Mouse (Mus musculus): ENCODE results near the gene Nlrc5.

Gene Nlrc5

DNA sequence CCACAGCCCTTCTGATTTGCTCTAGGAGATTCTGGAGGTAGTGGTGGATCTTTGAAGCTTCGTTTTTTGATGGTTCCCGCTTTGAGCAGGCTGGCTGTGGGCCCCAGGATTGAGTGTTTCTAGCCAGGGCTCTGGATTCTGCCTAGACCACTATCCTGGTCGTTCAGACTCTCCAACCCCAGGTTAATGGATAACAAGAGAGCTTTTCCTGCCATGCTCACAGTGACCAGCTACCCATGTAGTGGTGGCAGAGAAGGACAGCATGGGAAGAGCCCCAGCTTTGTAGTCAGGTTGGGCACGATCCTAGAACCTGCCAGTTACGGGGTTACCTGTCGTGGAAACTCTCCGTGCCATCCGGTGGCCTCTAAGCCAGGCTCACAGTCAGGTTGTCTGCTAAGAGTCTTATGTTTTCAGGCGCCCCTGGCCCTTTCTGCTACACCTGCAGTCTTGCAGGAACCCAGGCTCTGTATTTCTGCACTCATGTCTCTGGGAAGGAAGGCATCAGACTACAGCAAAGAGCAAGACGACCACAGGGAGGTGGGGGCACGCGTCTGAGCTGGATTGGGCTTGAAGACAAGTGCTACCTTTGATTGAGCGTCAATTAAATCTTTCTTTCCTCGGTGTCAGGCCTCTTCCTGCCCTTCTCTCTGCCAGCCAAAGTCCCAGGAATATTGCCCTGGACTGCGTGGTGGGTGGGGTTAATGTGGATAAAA lies 132.4 kb downstream of the Nlrc5 start:
- DNase-seq (ENCODE audit: low read depth, low spot score) = no peak

DNA sequence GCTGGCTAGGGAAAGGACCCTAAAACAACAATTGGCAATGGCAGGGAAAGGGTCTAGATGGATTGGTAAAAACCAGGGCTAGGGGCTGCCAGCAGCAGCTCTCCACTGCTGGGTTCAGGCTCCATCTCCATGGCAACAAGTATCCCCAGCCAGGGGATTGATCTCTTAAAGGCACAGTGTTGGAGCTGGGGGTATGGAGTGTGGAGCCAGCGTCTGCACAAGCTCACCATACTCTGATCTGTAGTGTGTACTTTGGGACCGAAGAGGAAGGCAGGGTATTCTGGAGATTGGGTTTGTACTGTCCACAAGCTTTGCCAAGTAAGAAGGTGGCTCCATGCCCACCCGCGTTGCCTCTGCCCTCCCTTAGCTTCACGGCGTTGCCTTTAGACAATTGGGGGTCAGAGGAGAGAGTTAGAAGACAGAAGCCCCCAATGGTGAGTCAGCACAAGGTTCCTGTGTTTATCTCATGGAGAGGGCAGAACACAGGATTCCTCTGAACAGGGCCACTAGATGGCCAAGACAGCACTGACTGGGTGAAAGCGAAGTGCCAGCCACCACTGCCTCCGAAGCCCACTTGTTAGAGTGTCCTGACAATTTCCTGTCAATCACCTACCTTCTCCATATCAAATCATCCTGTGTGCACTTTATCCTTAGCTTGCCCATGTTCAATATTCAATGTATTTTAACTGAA lies 133.1 kb downstream of the Nlrc5 start:
- DNase-seq (ENCODE audit: low read depth, low spot score) = no peak

DNA sequence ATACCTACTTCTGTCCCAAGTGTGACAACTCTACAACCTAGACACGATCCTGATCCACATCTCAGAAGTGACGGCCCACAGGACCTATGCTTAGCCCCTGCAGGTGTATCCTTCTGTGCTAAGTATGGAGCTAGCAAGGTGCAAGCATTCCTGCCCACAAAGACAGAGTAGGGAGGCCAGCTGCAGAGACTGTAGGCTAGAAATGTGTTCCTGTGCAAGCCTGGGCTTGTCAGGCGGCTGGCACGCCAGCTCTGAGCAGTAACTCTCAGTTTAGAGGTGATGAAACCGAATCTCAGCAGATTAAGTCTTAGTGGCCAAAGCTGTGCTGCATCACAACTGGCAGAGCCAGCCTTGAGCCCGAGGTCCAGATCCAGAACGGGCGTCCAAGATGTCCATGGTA lies 133.9 kb downstream of the Nlrc5 start:
- no peak for DNase-seq (ENCODE audit: low read depth, low spot score)

DNA sequence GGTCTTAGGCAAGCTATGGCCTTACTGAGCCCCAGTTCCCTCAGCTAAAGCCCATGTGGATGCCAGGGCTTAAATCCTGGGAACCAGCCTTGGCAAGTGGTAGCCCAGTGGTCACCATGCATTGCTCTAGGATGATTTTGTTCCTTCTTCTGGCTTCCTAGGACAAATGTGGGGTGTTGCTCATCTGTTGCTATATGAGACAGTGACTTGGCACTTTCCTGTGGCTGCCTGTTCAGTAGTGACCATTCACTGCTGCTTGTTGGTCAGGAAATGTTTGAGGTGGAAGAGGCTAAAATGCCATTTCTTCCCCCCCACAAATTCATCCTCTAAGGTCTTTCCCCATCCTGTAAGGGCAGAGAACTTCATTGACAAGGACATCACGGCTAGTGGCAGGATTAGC lies 135.3 kb downstream of the Nlrc5 start:
- DNase-seq (ENCODE audit: low read depth, low spot score) = no peak

DNA sequence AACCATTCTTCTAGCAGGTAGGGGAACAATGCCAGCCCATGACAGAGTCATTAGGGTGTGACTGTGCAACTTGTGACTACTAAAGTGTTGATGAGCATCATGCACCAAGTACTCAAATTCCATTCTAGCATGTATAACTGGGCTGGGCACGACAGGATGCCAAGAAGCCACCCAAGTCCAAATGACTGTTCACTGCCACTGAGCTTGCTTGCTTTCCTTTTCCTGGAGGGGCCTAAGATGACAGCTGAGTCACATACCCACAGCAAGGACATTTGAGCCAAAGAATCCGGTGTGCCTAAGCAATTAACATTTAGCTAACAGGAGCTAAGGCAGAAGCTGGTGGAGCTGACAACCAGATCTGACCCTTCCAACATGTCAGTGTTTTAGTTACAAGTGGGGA lies 137.7 kb downstream of the Nlrc5 start:
- DNase-seq (ENCODE audit: low read depth, low spot score) = no peak

DNA sequence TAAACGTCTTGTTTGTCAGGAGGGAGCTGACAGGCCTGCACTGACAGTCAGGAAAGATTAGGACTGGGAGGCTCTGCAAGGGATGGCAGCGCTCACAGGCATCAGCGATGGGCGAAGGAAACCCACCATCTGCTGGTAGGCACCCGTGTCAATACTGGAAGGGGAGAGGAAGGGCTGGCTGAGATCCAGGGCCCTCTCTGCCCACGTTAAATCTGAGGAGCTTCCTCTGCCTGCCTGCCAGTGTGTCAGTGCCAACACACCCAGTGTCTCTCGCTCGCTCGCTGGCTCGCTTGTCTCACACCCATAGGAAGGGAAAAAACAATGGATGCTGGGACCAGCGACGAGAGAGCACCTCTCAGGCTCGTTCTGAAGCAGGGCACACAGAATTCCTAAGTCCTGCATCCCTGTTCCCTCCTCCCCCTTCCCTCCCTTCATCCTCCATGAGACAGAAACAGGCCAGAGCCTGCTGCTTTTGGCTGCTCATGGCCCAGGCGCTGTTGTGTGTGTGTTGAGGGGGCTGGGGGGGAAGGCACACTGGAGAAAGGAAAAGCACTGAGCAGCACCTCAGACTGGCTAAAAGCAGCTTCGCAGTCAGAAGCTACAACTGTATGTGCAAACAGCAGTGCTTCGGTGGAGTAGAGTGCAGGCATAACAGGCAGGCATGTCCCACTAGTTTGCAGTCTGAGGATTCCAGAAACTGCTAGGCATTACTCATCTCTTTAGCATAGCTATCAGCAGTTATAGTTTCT lies 140.2 kb downstream of the Nlrc5 start:
- peak; percentile 67 for DNase-seq (ENCODE audit: low read depth, low spot score)

DNA sequence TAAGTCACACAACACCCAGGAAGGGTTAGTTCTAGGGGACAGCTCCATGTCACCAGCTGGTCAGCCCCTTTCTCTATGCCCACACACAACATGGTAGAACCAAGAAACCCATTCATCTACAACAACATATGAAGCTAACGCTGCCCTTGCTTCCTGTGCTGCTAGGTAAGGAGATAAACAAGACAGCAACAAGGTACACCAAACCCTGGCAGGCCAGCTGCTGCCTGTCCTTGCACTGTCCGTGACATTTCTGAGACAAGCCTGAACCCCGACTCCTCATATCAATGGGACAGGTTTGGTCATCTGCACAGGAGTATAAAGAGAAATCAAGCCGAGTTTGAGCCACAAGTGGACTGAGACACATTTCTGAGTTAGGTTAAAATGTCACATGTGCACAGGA lies 141.0 kb downstream of the Nlrc5 start:
- DNase-seq (ENCODE audit: low read depth, low spot score) = no peak
